Mouse (Mus musculus) lung, postnatal 0 days (tissue): ENCODE data around the gene Jazf1. TPM values are rescaled to one million over a fixed set of nuclear protein-coding genes. Genes with fewer than 3 reads are reported as not detected.
A peak's percentile ranks its signal among the peaks of the same experiment; 100 is the strongest.

Experiments
- ATAC-seq: fragments of 200-750 bp; cut with Nextera tagmentation; 2 replicates; pipeline ENCODE4 v1.8.0; 2017; ENCODE audit warnings: moderate library complexity
- DNase-seq: peaks from one replicate; pipeline ENCODE4 v3.0.0-alpha.2; 2016; ENCODE audit warnings: low spot score
- H3K27ac ChIP-seq: fragments of 300-500 bp; sonication (generic); 2 replicates; pipeline ENCODE4 v1.5.1; 2014; ENCODE audit warnings: antibody characterized with exemption, mild to moderate bottlenecking, low read length, mixed read lengths
- H3K27me3 ChIP-seq: fragments of 300-500 bp; sonication (generic); replicated peaks from 2 replicates; pipeline ENCODE4 v1.6.1; 2014; ENCODE audit warnings: low read length, mixed read lengths; ENCODE audit not compliant: insufficient read depth
- H3K36me3 ChIP-seq: fragments of 300-500 bp; sonication (generic); 2 replicates; pipeline ENCODE4 v1.6.1; 2014; ENCODE audit warnings: low read length, mixed read lengths; ENCODE audit not compliant: insufficient read depth
- H3K4me1 ChIP-seq: fragments of 300-500 bp; sonication (generic); 2 replicates; pipeline ENCODE4 v1.6.1; 2014; ENCODE audit warnings: antibody characterized with exemption, low read depth, low read length, mixed read lengths; ENCODE audit not compliant: insufficient read depth
- H3K4me2 ChIP-seq: fragments of 300-500 bp; sonication (generic); replicated peaks from 2 replicates; pipeline ENCODE4 v1.6.1; 2014; ENCODE audit warnings: low read depth, mild to moderate bottlenecking, low read length, moderate library complexity, mixed read lengths
- H3K4me3 ChIP-seq: fragments of 300-500 bp; sonication (generic); 2 replicates; pipeline ENCODE4 v1.5.1; 2014; ENCODE audit warnings: low read depth, low read length
- H3K9ac ChIP-seq: fragments of 300-500 bp; sonication (generic); replicated peaks from 2 replicates; pipeline ENCODE4 v1.6.1; 2014; ENCODE audit warnings: low read depth, mild to moderate bottlenecking
- H3K9me3 ChIP-seq: fragments of 300-500 bp; sonication (generic); 2 replicates; pipeline ENCODE4 v1.6.1; 2016; ENCODE audit warnings: low read length, mixed read lengths
- CTCF ChIP-seq: IDR thresholded peaks from 2 replicates; pipeline ENCODE4 v1.5.1; 2016; ENCODE audit warnings: antibody characterized with exemption, mild to moderate bottlenecking
- EP300 ChIP-seq: IDR thresholded peaks from 2 replicates; pipeline ENCODE4 v1.6.1; 2016; ENCODE audit warnings: antibody characterized with exemption, mild to moderate bottlenecking, control low read depth
- WGBS: fragments of 180-500 bp; shearing (Covaris S2); extraction: QIAGEN DNeasy Blood & Tissue Kit; methylation state at CpG from one replicate; pipeline ENCODE4 v1.1.7; 2014; 5-methylcytosine and 5-hydroxymethylcytosine counted together
- polyA plus RNA-seq: library from polyadenylated mRNA; unstranded; fragments of >200 nt; fragmentation: Nextera tagmentation; extraction: Ambion mirVana; gene quantifications from 2 replicates; pipeline ENCODE4 v1.2.1, GENCODE M21; 2015

The Jazf1 gene
- polyA plus RNA-seq, 1 experiment from 2014 or later: 3.9 TPM

DNA sequence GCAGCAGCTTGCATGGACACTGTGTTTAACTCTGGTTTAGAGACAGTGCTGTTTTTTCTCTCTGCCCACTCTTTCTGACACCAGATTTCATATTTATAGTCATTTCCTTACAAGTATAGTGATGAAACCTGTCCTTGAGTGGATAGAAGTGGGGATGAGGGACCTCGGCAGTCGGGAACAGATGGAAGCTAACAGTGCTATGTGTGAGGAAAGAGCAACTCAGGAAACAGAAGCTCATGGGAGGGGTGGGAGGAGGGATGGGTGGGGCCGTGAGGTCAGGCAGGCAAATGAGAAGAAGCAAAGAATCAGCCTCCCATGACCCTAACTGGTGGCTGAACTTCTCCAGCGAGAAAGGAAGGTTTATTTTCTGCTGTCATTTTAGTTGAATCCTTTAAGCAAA is 191.3 kb downstream of the Jazf1 start:
- ATAC-seq: no peak
- DNase-seq: peak; percentile 9
- no peak for TF ChIP-seq CTCF
- no peak for TF ChIP-seq EP300
- 21% methylated on average over 4 of the region's 4 CpGs for WGBS
- Histone ChIP-seq H3K4me1 (no peaks in the 10 kb centered on the region), H3K9ac (no peak overlapping the region), H3K27ac (no peak overlapping the region), H3K27me3 (no peaks in the 10 kb centered on the region), H3K36me3 (no peaks in the 10 kb centered on the region), H3K4me3 (no peak overlapping the region), H3K4me2 (no peak overlapping the region), H3K9me3 (no peaks in the 10 kb centered on the region)

DNA sequence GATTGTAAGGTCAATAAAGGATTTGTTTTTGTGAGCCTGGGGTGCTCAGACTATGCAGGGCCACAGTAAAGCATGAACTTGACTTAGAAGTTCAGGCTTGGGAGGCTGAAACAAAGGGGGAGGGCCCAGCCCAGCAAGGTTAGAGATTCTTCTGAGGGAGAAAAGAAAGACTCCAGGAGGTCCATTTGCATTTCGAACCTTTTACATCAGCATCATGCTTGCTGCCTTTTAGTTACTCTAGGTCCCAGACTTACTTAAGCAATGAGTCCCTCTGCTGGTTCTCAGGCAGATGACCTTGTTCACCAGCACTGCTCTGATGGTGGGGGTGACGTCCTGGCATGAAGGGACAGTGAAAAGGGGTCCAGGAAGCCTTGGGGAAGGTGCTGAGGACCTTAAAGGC is 197.1 kb downstream of the Jazf1 start:
- WGBS: 22% methylated on average over 2 of the region's 2 CpGs
- no peak overlapping the region for H3K4me3 ChIP-seq
- no peaks in the 10 kb centered on the region for H3K36me3 ChIP-seq
- H3K9ac ChIP-seq: no peak overlapping the region
- H3K4me2 ChIP-seq: no peak overlapping the region
- DNase-seq: no peak
- H3K4me1 ChIP-seq: no peaks in the 10 kb centered on the region
- H3K9me3 ChIP-seq: no peaks in the 10 kb centered on the region
- ATAC-seq: no peak
- H3K27me3 ChIP-seq: no peaks in the 10 kb centered on the region
- TF ChIP-seq EP300 (no peak), CTCF (peak; percentile 23)
- no peak overlapping the region for H3K27ac ChIP-seq

DNA sequence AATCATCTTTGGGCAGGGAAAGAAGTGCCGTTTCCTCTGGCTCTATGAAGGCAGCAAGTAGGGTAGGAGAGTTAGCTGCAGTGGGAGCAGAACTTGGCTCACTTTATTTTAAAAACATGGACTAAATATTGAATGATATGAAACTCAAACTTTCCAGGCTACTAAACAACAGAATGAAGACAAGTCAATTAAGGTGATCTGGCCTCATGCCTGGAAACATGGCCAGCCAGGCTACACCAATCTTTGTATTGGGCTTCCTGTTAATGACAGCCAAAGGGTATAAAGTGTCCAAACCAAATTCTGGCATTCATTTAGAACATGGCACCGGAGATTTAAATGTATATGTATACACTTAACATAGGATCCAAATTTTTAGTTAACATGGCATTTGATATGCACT is 199.2 kb downstream of the Jazf1 start:
- 75% methylated on average over 2 of the region's 2 CpGs for WGBS
- TF ChIP-seq CTCF (no peak), EP300 (no peak)

DNA sequence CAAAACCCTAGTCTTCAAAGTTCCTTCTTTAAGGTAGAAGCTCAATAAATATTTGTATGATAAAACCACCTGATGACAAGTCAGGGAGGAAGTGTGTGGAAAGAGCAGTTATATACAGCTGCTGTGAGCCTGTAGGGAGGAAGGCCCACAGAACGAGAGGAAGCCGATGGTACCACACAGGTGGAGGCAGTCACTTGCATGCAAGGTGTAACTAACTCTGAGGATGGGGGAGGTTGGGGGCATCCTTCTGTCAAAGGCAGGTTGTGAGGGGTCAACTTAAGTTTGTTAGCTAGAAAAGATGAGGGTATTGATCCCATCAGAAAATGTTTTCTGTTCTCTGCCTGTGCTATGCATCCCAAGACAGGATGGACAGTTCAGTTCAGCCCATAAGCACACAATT is 200.1 kb downstream of the Jazf1 start:
- Histone ChIP-seq H3K9ac (no peak overlapping the region), H3K27ac (no peak overlapping the region), H3K4me1 (no peaks in the 10 kb centered on the region), H3K36me3 (no peaks in the 10 kb centered on the region), H3K9me3 (no peaks in the 10 kb centered on the region), H3K4me2 (no peak overlapping the region), H3K27me3 (no peaks in the 10 kb centered on the region), H3K4me3 (no peak overlapping the region)
- DNase-seq (no peak), ATAC-seq (no peak)
- WGBS: 69% methylated on average over 2 of the region's 2 CpGs
- no peak for TF ChIP-seq CTCF
- TF ChIP-seq EP300: no peak

More for the DNA sequence above, 199.2 kb downstream of the Jazf1 start:
- no peak overlapping the region for H3K4me2 ChIP-seq
- ATAC-seq: no peak
- no peaks in the 10 kb centered on the region for H3K36me3 ChIP-seq
- H3K4me1 ChIP-seq: no peaks in the 10 kb centered on the region
- H3K27ac ChIP-seq: no peak overlapping the region
- no peaks in the 10 kb centered on the region for H3K9me3 ChIP-seq
- no peak overlapping the region for H3K4me3 ChIP-seq
- no peak overlapping the region for H3K9ac ChIP-seq
- H3K27me3 ChIP-seq: no peaks in the 10 kb centered on the region
- DNase-seq: no peak

DNA sequence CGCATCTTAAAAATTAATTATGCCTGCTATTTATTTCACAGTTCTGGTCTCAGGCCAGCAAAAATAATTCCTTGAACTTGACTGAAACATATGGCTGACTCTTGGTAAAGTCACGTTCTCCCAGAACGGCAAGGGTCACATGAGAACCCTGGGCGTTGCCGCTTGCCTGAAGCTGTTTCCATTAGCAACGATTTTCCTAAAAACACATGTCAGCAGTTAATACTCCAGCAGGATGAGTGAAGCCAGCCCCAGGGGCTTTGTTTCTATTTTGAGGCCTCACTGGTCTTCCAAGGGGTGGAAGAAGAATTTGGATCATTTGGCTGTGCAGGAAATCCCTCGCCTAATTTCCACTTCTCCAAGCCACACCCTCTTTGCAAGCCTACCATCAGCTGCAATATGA is 206.5 kb downstream of the Jazf1 start:
- no peaks in the 10 kb centered on the region for H3K36me3 ChIP-seq
- peak; percentile 49 for ATAC-seq
- no peak overlapping the region for H3K9ac ChIP-seq
- no peak overlapping the region for H3K4me3 ChIP-seq
- no peak overlapping the region for H3K4me2 ChIP-seq
- H3K4me1 ChIP-seq: no peaks in the 10 kb centered on the region
- 0 out of 2 replicates have a peak overlapping the region, but pooled peaks have one; percentile 0 for H3K27ac ChIP-seq
- H3K9me3 ChIP-seq: no peaks in the 10 kb centered on the region
- peak; percentile 66 for DNase-seq
- H3K27me3 ChIP-seq: no peaks in the 10 kb centered on the region
- 47% methylated on average over 7 of the region's 7 CpGs for WGBS
- TF ChIP-seq CTCF: no peak
- TF ChIP-seq EP300: no peak

DNA sequence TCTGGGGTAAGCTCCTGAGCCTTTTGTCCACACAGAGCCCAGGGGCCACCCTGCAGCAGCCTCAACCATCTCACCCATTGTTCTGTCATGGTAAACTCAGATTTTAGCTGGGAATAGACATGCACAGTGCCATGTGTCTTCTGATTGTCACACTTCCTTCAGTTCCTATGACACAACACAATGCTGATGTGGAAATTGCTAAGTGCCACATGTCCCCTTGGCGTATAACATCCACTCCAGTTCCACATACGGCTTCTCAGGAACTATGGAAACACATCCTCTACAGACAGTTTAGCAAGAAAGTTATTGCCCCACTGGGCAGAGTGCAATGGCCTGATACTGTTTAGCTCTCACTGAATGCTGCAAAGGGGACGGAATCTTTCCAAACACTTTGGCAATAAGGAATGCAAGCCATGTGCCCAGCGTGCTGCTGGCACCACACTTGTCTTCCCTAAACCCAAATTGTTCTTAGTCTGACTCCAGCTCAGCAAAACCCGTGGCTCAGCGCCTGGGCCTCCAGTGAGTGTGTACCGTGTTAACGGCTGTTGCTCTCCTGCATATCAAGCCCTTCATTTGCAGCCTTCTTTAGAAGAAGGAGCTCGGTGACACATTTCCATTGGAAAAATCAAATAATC is 207.1 kb downstream of the Jazf1 start:
- H3K4me1 ChIP-seq: no peaks in the 10 kb centered on the region
- TF ChIP-seq EP300: 0 out of 2 replicates have a peak, but pooled peaks have one; percentile 33
- no peak for TF ChIP-seq CTCF
- 66% methylated on average over 9 of the region's 9 CpGs for WGBS
- no peak overlapping the region for H3K4me3 ChIP-seq
- H3K36me3 ChIP-seq: no peaks in the 10 kb centered on the region
- peak overlapping the region; percentile 40; the same call in 1 of the 2 replicates for H3K27ac ChIP-seq
- H3K27me3 ChIP-seq: no peaks in the 10 kb centered on the region
- no peaks in the 10 kb centered on the region for H3K9me3 ChIP-seq
- no peak overlapping the region for H3K9ac ChIP-seq
- DNase-seq (peak; percentile 88), ATAC-seq (peak; percentile 86)
- H3K4me2 ChIP-seq: no peak overlapping the region
